Mouse (Mus musculus): ENCODE results near the gene Tmem184b.
A peak's percentile ranks its signal among the peaks of the same experiment; 100 is the strongest.

The Tmem184b gene

DNA sequence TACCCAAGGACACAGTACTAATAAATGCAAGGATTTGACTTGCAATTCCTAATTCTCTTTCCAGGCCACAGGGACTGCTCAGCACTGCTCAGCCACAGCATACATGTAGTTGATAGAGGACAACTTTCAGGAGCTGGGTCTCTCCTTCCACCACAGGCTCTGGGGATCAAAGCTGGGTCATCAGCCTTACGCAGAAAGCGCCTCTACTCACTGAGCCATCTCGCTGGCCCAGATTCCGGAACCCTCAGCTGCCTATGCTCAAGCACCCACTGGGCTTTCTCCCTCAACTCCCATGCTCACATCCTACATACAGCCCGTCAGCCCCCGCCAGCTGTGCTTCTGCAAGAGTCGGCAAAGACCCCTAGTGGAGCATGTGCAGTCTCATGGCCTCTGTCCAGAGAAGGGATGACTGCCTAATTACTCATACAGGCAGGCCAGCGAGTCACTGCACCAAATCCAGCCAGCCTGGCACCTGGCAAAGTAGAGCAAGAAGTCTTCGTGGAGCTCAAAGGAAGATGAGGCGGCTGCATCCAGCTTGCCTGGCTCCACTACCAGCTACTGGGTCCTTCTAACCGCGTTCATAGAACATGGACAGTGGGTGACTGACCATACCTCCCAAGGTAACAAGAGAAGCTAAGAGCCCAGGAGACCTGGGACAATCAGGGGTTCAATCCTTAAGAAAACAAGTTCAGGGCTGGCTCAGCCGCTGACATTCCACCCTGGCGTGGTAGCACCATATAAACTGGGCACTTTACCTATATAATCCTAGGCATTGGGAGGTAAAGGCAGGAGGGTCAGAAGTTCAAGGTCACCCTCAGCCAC is 3.9 kb downstream of the Tmem184b start:
- no peak for DNase-seq (ENCODE audit: low read depth)

DNA sequence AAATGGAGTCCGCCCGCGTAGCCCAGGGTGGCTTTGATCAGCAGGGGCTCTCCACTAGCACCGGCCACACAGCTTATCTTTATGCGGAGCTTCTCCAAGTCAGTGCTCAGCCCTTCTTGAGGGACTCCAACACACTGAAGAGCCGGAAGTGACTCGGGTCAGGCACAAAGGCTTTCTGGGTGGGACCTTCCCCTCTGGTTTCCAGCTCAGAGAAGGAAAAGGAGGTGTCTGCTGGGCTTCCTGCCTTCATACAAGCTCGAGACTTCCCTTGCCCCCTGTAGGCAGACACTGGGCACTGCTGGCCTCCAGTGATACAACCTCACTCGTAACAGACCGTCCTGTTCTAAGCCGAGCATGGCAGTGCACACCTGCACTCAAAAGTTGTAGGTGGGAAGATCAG is 6.6 kb downstream of the Tmem184b start:
- DNase-seq (ENCODE audit: low read depth) = peak; percentile 81

DNA sequence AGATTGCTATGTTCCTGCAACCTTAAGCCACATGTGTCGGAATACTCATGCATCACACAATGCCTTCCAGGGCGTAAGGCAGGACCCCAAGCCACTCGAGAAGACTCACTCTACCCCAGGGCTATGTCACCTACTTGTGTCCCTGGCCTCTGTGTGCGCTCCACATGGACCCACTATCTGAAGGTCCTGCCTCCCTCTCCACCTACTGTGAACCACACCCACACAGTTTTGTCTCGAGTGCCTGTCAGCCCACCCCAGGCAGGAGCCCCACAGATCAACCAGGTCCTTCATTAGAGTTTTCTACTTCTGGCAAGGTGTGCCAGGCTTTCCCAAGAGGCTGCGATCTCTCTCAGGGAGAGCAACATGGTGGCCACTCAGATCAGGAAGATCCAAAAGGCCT is 8.1 kb downstream of the Tmem184b start:
- DNase-seq (ENCODE audit: low read depth) = no peak

DNA sequence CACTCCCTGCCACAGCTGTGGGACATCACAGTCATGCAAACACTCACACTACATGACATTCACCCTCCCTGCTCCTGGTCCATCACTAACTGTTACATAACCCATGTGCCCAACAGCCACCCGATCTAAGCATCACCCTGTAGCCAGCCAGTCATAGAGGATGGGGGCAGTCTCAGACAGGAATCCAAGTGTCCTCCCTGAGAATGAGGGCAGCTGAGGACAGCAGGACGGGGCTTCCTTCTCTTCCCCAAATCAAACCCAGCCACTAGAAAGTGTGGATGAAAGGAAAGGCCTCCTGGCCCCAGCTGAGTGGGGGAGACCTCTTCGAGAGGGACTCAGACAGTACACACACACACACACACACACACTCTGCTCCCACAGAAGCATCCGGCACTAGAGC is 8.5 kb downstream of the Tmem184b start:
- DNase-seq (ENCODE audit: low read depth) = no peak

DNA sequence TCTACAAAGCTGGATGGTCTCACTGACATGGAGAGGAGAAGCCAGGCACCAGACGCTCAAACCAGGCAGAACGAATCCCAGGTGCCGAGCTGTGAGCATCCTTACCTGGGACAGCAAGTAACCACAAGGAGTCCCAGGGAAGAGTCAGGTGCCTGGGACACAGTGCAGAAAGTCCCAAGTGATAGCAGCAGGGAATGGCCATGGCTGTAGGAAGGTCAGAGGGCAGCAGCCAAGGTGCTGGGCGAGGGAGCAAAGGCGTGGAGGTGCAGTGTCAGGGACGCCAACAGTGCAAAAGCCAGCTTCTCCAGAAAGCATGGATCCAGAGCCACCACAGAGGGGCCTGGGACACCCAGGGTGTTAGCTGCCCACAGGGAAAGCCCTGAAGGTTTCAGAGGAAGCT is 10.3 kb downstream of the Tmem184b start:
- DNase-seq (ENCODE audit: low read depth) = no peak

DNA sequence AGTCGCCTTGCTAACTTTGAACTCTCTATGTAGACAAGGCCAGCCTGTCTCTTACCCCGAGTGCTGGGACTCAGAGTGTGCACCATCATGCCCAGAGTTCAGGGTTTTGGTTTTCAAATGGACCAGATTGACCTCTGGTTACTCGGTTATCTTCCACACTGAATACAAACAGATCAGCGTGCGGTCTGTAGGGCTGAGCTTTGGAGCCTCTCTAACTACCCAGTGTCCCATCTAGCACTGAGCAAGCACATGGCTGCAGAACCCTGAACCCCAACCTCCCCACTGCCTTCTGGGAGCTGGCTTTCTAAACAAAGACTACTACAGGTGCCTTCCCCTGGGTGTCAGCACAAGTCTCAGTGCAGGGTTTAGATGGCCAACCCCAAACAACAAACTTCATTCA is 10.8 kb downstream of the Tmem184b start:
- no peak for DNase-seq (ENCODE audit: low read depth)

DNA sequence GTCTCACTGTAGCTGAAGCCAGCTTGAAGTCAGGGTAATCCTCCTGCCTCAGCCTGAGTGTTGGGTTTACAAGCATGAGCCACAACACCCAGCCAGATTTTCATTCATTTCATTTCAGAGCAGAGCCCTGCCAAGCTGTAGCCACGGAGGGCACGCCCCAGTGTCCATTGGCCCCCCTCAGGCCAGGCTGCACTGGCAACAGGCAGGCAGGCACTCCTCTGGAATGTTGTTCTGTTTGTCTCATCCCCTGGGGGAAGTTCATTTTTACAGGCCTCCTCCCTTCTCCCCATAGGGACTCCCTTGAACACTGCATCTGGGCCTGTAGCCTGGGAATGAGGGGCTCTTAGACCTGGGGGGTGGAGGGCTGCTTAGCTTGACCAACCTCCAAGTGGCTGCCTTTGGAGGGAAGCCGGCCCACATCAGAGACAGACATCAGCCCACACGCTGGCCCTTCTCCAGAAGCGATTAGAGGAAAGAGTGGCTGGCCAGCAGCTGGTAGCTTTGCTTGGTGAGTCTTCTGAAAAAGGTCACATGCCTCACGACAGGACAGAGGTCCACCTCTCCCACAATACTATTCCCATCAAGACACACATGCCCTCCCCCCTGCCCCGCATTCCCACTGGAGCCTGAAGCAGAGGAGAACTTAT is 11.8 kb downstream of the Tmem184b start:
- no peak for DNase-seq (ENCODE audit: low read depth)

DNA sequence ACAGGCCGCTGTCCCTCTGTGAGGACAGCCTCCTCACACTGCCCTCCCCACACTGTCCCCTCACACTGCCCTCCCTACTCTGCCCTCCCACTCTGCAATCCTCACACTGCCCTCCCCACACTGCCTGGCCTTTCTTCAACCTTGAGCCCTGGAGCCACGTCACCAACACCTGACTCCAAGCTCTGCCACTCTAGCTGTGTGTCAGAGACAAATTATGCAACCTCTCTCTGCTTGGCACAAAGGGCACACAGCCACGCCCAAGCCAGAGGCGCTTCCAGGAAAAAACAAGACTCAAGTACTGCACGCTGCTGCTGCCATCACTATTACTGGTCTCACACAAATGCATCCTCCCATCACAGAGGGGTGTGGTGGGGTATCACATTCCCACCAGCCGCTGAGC is 12.9 kb downstream of the Tmem184b start:
- DNase-seq (ENCODE audit: low read depth) = no peak

DNA sequence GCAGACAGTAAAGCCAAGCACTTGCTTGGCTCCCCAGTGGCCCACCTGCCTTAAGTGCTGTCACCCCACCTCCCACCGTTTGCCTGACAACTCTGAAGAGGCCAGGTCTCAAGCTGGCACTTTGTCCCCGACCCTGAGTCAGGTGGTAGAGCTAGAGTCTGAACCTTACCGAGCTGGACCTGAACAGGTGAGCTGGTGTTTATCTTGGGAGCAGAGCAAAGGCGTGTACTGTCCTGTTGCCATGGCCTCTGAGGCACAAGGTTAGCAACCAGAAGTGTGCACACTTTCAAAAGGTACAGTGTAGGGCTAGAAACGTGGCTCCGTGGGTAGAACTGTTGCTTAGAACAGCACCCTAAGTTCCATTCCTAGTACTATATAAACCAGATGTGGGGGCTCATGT is 15.2 kb downstream of the Tmem184b start:
- no peak for DNase-seq (ENCODE audit: low read depth)

DNA sequence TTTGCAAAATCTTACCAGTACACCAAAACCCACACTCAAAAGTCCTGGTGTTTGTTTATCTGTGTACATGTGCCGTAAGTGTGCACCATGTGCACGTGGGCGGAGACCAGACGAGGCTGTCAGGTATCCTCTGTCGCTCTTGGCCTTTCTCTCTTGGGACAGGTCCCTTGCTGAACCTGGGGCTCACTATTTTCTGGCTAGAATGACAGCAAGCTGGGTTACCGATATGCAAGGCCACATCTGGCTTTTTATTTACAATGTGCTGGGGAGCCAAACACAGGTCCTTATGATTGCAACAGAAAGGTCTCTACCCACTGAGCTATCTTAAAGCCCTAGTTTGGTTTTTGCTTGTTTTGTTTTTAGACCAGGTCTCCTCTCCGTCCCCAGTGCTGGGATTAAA is 15.8 kb downstream of the Tmem184b start:
- DNase-seq (ENCODE audit: low read depth) = no peak

DNA sequence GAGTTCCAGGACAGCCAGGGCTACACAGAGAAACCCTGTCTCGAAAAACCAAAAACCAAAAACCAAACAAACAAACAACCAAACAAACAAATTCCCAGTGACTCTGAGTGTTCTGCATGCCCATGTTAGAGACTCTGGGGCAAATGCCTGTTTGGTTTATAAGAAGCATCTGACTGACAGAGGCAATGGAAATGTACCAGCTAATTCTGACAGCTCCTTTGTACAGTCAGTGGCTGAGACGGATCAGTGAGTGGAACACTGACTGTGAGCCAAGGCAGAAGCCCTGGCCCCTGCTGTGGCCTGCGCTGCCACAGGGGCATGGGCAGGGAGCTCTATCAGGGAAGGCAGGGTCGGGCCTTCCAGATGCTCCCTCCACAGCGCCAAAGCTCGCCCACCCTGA is 16.3 kb downstream of the Tmem184b start:
- DNase-seq (ENCODE audit: low read depth) = no peak

DNA sequence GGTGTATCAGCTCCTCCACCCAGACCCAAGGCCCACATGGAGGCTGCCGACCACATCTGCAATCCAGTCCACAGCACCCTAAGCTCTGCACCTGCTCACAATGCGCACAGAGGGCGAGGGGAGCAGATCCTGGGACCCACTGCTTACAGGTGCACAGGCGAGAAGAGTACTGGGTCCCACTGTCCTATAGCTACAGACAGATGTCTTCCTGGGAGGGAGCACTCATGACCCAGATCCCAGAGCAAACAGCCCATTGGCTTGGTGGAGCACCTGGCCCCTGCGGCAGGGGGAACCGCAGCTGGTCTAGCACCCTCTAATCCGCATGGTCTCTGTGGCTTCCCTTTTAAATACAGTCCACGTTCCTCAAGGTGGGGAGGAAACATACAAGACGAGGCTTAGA is 21.7 kb downstream of the Tmem184b start:
- no peak for DNase-seq (ENCODE audit: low read depth)

DNA sequence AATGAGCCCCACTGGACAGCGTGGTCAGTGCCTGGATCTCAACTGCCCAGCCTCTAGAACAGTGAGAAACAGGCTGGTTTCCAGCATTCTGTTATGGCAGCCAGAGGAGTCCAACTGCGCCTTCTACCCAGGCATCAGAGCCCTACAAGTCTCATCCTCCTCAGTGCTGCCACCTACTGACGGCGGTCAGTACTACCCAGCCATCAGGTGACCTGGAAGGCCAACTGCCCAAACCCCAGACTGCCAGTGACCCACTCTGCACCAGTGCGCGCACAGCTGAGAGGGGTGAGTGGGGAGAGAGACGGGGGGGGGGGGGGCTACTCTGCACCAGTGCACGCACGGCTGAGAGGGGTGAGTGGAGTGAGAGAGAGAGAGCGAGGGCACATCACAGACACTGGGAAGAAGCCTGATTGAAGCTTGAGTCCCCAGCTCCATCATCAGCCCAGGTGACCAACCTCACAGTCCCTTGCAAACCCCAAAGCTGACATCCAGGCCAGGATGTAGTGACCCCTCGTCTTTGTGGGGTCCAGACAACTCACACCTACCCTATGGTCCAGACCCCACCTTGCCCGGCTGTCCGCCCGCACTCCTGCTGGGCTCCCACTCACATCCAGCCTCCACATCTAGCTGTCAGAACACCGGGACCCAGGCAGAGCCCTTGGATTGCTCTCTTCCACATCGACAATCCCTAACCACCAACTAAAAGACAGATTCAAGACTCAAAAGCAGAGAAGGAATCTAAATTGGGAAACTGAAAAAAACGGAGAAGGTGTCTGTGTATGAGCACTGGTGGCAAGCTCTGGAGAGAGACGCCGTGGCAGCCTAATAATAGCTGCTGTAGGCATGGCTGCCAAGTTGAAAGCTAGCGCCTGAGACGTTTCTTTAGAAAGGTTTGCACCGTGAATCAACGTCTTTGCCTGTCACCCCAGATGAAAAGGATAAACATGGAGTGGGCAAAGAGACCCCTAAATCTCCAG is 22.6 kb downstream of the Tmem184b start:
- peak; percentile 86 for DNase-seq (ENCODE audit: low read depth)

DNA sequence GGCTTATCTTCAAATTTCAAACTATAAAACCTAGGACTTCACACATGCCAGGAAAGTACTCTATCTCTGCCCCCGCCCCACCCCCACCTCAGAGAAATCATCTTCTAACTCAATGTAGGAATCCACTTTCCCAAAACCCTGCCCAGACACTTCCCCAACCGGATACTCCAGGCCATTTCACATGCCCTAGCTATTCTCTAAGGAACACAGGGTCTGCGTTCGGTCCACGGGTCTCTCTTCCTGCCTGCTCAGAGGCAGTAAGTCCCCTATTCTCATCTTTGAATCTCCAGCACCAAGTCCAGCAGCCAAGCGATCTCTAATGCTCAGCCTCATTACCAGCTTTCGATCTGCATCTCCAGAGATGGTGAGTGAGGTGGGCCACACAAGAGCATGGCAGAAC is 23.7 kb downstream of the Tmem184b start:
- DNase-seq (ENCODE audit: low read depth) = no peak

DNA sequence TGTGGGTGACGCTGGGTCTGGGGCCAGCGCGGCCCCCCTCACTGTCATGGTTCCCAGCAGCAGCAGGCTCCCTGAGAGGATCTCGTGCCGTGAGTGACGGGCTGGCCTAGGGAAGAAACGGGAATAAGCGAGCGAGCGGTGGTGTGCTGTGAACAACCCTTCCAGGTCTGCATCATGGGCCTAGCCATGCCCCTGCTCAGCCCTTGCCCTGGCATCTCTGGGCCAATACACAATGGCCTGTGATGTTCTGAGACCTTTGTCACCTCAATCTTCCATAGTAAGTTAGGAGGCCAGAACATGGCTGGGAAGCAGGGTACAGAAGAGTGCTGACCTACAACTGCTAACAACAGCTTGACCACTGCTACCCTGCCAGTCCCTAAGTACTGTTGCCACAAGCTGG is 24.8 kb downstream of the Tmem184b start:
- no peak for DNase-seq (ENCODE audit: low read depth)

DNA sequence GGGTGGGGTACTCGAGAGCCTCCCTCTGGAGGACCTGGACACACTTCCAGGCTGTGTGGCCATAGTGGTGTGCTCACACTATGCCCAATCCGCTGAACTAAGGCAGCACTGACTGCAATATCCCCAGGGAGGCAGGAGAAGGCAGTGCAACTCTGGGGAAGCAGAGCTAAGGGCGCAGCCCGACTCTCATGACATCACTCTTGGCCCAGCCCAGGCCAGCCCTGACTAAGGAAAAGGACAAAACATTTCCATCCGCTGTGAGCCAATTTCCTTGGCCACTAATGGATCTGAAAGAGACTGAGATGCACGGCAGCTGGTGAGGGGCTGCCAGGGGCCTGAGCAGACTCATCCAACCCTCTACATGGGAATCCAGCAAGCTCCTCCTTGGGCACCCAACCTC is 25.7 kb downstream of the Tmem184b start:
- DNase-seq (ENCODE audit: low read depth) = no peak

DNA sequence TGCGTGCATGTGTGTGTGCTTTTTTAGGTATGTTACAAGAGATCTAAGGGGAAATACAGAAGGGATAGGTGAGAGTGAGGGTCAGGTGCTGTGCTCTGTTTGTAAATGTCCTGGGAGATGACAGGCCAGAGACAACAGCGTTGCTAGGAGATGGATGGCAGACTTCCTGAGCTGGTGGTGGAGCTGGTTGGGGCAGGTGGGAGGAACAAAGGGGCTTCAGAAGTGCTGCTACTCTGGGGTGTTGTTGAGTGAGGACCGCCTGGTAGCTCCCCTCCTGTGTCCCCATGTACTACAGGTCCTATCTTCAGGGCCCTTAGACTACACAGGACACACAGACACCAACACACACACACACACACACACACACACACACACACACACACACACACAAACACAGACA is 28.6 kb downstream of the Tmem184b start:
- no peak for DNase-seq (ENCODE audit: low read depth)

DNA sequence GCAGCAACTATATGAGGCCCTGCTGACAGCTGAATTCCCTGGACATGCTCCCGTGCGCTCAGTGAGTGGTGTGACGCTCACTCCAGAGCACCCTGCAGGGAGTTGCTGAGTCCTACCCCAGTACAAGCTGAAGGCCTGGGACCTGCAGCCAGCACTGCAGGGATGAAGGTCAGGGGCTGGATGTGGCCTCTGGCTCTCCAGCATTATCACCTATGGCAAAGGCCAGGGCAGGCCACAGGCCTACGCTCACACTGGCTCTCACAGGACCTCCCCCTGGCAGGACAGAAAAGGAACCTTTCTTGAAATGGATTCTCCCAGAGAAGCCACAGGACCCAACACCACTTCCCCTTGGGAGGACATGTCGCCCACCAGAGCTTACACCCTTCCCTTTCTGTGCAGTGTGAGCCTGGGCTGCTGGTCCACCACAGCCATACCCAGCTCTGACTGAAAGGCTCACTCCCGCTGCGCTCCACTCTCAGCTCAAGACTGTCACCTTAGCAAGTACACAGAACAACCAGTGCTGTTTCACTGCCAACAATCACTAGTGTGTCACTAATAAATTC is 33.0 kb downstream of the Tmem184b start:
- DNase-seq (ENCODE audit: low read depth) = no peak

DNA sequence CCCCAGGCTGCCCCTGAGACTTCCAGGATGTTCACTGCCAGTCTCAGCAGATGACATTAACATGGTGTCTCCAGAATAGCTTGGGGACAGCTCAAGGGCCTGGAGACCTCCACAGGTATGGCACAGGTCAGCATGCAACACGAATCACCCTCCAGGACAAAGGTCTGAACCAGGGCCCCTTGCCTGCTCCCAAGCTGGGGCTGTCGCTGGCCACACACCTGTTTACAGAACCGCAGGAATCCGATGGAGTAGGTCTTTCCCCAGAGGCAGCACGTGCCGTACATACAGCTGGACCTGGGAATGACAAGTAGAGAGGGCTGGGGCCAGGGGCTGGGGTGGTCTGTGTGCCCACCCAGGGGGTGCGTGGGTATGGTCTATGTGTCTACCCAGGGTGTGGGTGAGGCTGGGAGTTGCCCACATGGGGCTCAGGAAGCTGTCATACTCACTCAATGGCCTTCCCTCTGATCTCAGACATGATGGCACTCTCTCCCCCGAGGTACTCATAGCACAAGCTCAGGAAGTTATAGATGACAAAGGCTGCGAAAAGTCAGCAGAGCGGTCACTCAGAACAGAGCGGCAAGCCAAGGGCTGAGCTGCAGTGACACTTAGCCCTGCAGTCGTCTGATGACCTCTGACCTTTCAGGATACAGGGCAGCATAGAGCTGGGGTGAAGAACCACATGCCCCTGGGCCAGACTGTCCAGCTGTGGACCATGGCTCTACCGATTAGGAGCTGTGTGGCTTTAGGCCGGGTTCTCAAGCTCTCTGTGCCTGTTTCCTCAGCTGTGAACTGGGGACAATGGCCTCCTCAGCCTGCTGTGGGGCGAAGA is 33.7 kb downstream of the Tmem184b start:
- no peak for DNase-seq (ENCODE audit: low read depth)

DNA sequence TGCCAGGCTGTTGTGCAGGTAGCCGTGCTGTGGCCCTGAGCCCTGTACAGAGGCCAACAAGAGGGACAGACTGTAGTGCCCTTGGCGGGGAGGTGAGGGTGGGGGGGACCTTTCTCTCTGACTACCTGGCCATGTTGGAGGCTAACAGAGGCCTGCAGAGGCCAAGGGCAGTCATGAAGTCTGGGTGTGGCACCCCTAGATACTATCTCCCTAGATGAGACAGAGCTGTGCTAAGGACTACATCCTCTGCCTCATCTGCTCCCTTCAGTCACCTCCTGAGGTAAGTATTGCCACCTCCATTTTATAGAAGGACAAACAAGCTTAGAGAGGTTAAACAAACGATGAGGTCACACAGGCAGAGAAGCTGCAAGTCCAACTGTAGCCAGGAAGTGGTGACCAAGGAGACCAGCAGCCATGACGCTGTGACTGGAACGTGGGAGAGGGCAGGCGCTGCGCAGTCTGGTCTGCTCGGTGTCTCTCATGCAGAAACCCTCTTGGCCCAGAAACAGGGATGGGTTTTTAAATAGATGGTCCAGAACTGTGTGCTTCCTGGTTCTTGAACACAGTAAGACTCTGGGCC is 34.4 kb downstream of the Tmem184b start:
- DNase-seq (ENCODE audit: low read depth) = no peak

DNA sequence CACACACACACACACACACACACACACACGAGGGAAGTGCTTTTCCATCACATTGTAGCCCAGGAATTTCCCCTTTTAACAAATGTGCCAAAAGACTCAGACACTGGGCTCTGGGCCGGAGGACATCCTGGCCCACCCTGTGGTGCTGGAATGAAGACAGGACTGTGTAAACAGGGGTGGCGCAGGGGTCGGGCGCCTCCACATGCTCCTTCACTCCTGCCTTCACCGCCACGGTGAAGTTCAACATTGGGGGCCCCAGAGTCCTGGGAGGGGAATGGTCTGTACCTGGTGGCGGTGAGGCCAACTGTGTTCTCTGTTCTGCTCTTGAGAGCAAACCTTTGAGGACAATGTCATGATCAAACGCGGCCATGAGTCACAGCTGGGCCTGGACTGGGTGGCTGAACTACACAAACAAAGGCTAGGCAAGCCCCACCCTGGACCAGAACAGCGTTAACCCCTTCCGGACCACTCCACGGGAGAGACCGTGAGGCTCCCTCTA is 35.0 kb downstream of the Tmem184b start:
- DNase-seq (ENCODE audit: low read depth) = no peak

Measured in naive thymus-derived CD4-positive, alpha-beta T cell, adult 2 months (primary cell).